Mouse (Mus musculus) small intestine, adult 2 months (tissue): Measurements from ENCODE around the gene Inmt.

Experiments used
- CTCF ChIP-seq: fragments of 200-500 bp; IDR thresholded peaks from 2 replicates; pipeline ENCODE4 v1.5.1; 2012; ENCODE audit warnings: low read depth, mild to moderate bottlenecking, control low read depth, inconsistent platforms, low read length, moderate library complexity, mixed read lengths; ENCODE audit not compliant: insufficient replicate concordance, insufficient read length; ENCODE audit errors: extremely low read depth
- POLR2A ChIP-seq: fragments of 200-500 bp; IDR thresholded peaks from 2 replicates; pipeline ENCODE4 v1.6.1; 2012; ENCODE audit warnings: low read depth, mild to moderate bottlenecking, control low read depth, inconsistent platforms, low read length, moderate library complexity

DNA sequence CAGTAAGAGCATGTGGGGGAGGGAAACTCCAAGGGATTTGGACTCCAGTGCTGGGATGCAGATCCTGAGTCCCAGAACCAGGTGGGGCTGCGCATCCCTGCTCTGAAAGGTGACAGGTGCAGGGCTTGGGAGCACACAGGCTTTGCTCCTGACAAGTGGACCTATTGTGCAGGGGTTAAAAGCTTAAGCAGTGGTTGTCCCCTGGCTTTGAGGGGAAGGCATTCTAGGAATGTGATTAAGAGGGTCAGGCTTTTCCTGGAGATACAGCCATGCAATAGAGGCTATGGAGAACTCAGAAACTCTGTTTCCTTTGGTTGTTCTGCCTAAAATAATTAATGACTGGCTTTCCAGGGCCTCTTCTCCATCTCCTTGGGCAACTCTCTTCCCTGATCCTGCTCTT is 41.4 kb downstream of the Inmt start:
- TF ChIP-seq POLR2A (no peak), CTCF (no peak)
